Mouse (Mus musculus): ENCODE results near the gene Speer4c. TPM values are rescaled to one million over a fixed set of nuclear protein-coding genes. Genes with fewer than 3 reads are reported as not detected.

Speer4c gene
- total RNA-seq, 2 experiments from 2014 or later = not detected

Other genes with a start within 250 kb of the Speer4c start
- not detected in 2 replicates for gene Gm21149, start 237.7 kb downstream of the Speer4c start, total RNA-seq (2015; ENCODE audit: low replicate concordance)
- not detected in 2 replicates for gene Gm21149, start 237.7 kb downstream of the Speer4c start, total RNA-seq (2017; ENCODE audit: low replicate concordance)
- not detected in 2 replicates for gene Gm21190, start 185.0 kb downstream of the Speer4c start, total RNA-seq (2015; ENCODE audit: low replicate concordance)
- not detected in 2 replicates for gene Gm21190, start 185.0 kb downstream of the Speer4c start, total RNA-seq (2017; ENCODE audit: low replicate concordance)
- gene Gm21083, start 136.9 kb downstream of the Speer4c start, total RNA-seq (2015; ENCODE audit: low replicate concordance) = not detected in 2 replicates
- gene Gm21083, start 136.9 kb downstream of the Speer4c start, total RNA-seq (2017; ENCODE audit: low replicate concordance) = not detected in 2 replicates
- gene Speer4d, start 95.2 kb downstream of the Speer4c start, total RNA-seq (2015; ENCODE audit: low replicate concordance) = not detected in 2 replicates
- not detected in 2 replicates for gene Speer4d, start 95.2 kb downstream of the Speer4c start, total RNA-seq (2017; ENCODE audit: low replicate concordance)
- not detected in 2 replicates for gene 4930572O03Rik, start 57.2 kb downstream of the Speer4c start, total RNA-seq (2015; ENCODE audit: low replicate concordance)
- not detected in 2 replicates for gene 4930572O03Rik, start 57.2 kb downstream of the Speer4c start, total RNA-seq (2017; ENCODE audit: low replicate concordance)
- gene Cacna2d1, start 220.4 kb upstream of the Speer4c start, total RNA-seq (2015; ENCODE audit: low replicate concordance) = not detected in 2 replicates
- gene Cacna2d1, start 220.4 kb upstream of the Speer4c start, total RNA-seq (2017; ENCODE audit: low replicate concordance) = not detected in 2 replicates

Measured in erythroblast, adult 5-6 weeks (primary cell).